Mouse (Mus musculus) embryo, embryonic 11.5 days (tissue): ENCODE results near the gene Cd300lg.

Source experiments
- DNase-seq: peaks from one replicate; pipeline ENCODE4 v3.0.0-alpha.2; 2012; ENCODE audit warnings: low read depth, low spot score

Gene Cd300lg

GRCm38 (mm10) chr11:102025991-102026660 is 15.2 kb upstream of the Cd300lg start:
- DNase-seq: peak; percentile 27

GRCm38 (mm10) chr11:102026694-102027360 is 14.5 kb upstream of the Cd300lg start:
- DNase-seq: peak; percentile 79

GRCm38 (mm10) chr11:102027361-102028017 is 13.8 kb upstream of the Cd300lg start:
- no peak for DNase-seq

- no peak for DNase-seq
Observed at GRCm38 (mm10) chr11:102028087-102028816, 13.1 kb upstream of the Cd300lg start, which contains the start of gene Mpp3. TSS of gene Mpp3 (minus strand) at chr11:102028461.

- no peak for DNase-seq
Observed at GRCm38 (mm10) chr11:102029304-102029703, 12.0 kb upstream of the Cd300lg start.

GRCm38 (mm10) chr11:102029966-102030365 is 11.3 kb upstream of the Cd300lg start:
- DNase-seq: no peak

- DNase-seq: no peak
Observed at GRCm38 (mm10) chr11:102031149-102031548, 10.2 kb upstream of the Cd300lg start.

- DNase-seq: no peak
Observed at GRCm38 (mm10) chr11:102033055-102033591, 8.2 kb upstream of the Cd300lg start.

- DNase-seq: no peak
Observed at GRCm38 (mm10) chr11:102034887-102035286, 6.4 kb upstream of the Cd300lg start.

- no peak for DNase-seq
Observed at GRCm38 (mm10) chr11:102035456-102035960, 5.8 kb upstream of the Cd300lg start.

GRCm38 (mm10) chr11:102036336-102036735 is 5.0 kb upstream of the Cd300lg start:
- no peak for DNase-seq

GRCm38 (mm10) chr11:102037789-102038188 is 3.5 kb upstream of the Cd300lg start:
- no peak for DNase-seq

- DNase-seq: no peak
Observed at GRCm38 (mm10) chr11:102039487-102040137, 1.7 kb upstream of the Cd300lg start.

GRCm38 (mm10) chr11:102040138-102040524 is 1.2 kb upstream of the Cd300lg start:
- peak; percentile 74 for DNase-seq

- no peak for DNase-seq
Observed at GRCm38 (mm10) chr11:102040646-102041045, 663 bp upstream of the Cd300lg start.

- DNase-seq: no peak
Observed at GRCm38 (mm10) chr11:102042971-102043370, 1.7 kb downstream of the Cd300lg start.

- no peak for DNase-seq
Observed at GRCm38 (mm10) chr11:102043381-102043780, 2.1 kb downstream of the Cd300lg start.

- no peak for DNase-seq
Observed at GRCm38 (mm10) chr11:102044691-102045212, 3.4 kb downstream of the Cd300lg start.

GRCm38 (mm10) chr11:102046607-102047006 is 5.3 kb downstream of the Cd300lg start:
- no peak for DNase-seq

GRCm38 (mm10) chr11:102049875-102050482 is 8.7 kb downstream of the Cd300lg start:
- DNase-seq: no peak
